Mouse (Mus musculus) forebrain, embryonic 10.5 days (tissue): ENCODE results near the gene Tmem156. TPM values are rescaled to one million over a fixed set of nuclear protein-coding genes. Genes with fewer than 3 reads are reported as not detected.

Source experiments
- DNase-seq: peaks from one replicate; pipeline ENCODE4 v3.0.0-alpha.2; 2017; ENCODE audit warnings: low spot score; ENCODE audit errors: extremely low spot score
- H3K27ac ChIP-seq: fragments of 300-500 bp; sonication (generic); 2 replicates; pipeline ENCODE4 v1.5.1; 2016; ENCODE audit warnings: mild to moderate bottlenecking
- H3K27me3 ChIP-seq: fragments of 300-500 bp; sonication (generic); 2 replicates; pipeline ENCODE4 v1.6.1; 2016; ENCODE audit warnings: mild to moderate bottlenecking; ENCODE audit not compliant: poor library complexity, severe bottlenecking
- H3K36me3 ChIP-seq: fragments of 300-500 bp; sonication (generic); replicated peaks from 2 replicates; pipeline ENCODE4 v1.6.1; 2016; ENCODE audit warnings: mild to moderate bottlenecking, moderate library complexity
- H3K4me1 ChIP-seq: fragments of 300-500 bp; sonication (generic); 2 replicates; pipeline ENCODE4 v1.6.1; 2016
- H3K4me3 ChIP-seq: fragments of 300-500 bp; sonication (generic); 2 replicates; pipeline ENCODE4 v1.5.1; 2016; ENCODE audit warnings: mild to moderate bottlenecking, moderate library complexity
- H3K9me3 ChIP-seq: fragments of 300-500 bp; sonication (generic); 2 replicates; pipeline ENCODE4 v1.6.1; 2016; ENCODE audit warnings: mild to moderate bottlenecking, moderate library complexity
- WGBS: fragments of 180-500 bp; shearing (Covaris S2); methylation state at CpG from one replicate; pipeline ENCODE4 v1.1.7; 2016; 5-methylcytosine and 5-hydroxymethylcytosine counted together
- polyA plus RNA-seq: library from polyadenylated mRNA; unstranded; fragments of >200 nt; fragmentation: Nextera tagmentation; extraction: Ambion mirVana; gene quantifications from 2 replicates; pipeline ENCODE4 v1.2.1, GENCODE M21; 2016

Gene Tmem156
- polyA plus RNA-seq, 1 experiment from 2014 or later, result not detected

DNA sequence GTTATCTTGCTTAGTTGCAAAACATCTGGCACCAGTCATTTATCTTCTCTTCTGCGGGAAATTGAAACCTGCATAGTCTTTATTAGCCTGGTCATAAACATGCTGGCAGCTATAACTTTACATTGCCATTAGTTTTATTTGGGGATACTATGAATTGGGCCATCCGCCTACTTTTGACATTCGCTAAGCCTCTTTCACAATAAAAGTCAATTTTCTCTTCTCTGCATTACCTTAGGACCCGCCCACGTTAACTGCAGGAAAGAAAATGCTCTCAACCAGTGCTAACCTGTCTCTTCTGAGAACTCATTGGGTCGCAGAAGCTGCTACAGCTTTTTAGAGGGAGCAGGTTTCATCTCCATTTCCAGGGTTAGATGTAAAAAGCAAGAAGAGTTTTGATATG, 23.8 kb downstream of the Tmem156 start:
- WGBS, result 93% methylated on average over 6 of the region's 6 CpGs

DNA sequence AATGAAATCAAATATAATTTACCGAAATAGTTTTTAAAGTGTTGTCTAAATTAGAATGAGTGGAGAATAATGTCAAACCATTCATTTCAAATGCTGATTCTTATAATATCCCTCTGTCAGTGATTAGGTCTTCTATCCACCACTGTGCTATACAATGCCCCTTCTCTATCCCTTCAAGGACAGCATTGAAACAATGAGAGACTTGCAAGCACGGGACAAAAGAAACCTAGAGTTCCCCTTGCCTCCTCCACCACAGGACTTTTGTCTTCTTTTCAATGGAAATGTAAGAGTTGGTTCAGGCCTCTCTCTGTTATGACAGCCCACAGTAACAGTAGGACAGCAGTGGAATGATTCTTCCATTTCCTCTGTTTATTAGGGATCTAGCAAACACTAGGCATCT, 28.7 kb downstream of the Tmem156 start:
- H3K4me3 ChIP-seq, result no peak overlapping the region
- DNase-seq, result no peak
- no peaks in the 10 kb centered on the region for H3K4me1 ChIP-seq
- no peak overlapping the region for H3K27ac ChIP-seq
- WGBS, result 66% methylated on average over 2 of the region's 2 CpGs
- H3K9me3 ChIP-seq, result no peaks in the 10 kb centered on the region
- no peaks in the 10 kb centered on the region for H3K27me3 ChIP-seq
- no peaks in the 10 kb centered on the region for H3K36me3 ChIP-seq

More for the DNA sequence above, 23.8 kb downstream of the Tmem156 start:
- Histone ChIP-seq H3K4me3 (no peak overlapping the region), H3K9me3 (no peaks in the 10 kb centered on the region), H3K27ac (no peak overlapping the region), H3K27me3 (no peaks in the 10 kb centered on the region), H3K36me3 (no peaks in the 10 kb centered on the region), H3K4me1 (peaks cover 27% of the 10 kb centered on the region)
- no peak for DNase-seq

DNA sequence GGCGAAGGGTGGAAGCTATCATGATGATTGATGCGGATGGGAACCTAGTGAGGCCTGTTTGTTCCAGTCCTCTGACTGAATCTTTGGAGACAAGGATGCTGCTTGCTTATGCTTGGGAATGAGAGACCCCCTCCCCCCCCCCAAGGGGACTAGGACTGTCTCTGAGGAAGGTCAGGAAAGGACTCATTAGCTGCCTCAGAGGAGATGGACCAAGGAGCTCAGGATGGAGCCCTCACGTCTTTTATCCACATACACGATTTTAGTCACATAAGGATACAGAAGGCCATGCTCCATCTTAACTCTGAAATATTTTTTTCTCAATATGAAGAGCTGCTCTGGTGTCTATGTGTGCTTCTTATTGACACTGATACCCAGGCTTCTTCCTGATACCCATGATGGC, 29.7 kb downstream of the Tmem156 start:
- no peaks in the 10 kb centered on the region for H3K27me3 ChIP-seq
- WGBS, result 91% methylated on average over 4 of the region's 4 CpGs
- no peaks in the 10 kb centered on the region for H3K4me1 ChIP-seq
- H3K4me3 ChIP-seq, result no peak overlapping the region
- H3K36me3 ChIP-seq, result no peaks in the 10 kb centered on the region
- no peaks in the 10 kb centered on the region for H3K9me3 ChIP-seq
- no peak overlapping the region for H3K27ac ChIP-seq
- DNase-seq, result no peak

DNA sequence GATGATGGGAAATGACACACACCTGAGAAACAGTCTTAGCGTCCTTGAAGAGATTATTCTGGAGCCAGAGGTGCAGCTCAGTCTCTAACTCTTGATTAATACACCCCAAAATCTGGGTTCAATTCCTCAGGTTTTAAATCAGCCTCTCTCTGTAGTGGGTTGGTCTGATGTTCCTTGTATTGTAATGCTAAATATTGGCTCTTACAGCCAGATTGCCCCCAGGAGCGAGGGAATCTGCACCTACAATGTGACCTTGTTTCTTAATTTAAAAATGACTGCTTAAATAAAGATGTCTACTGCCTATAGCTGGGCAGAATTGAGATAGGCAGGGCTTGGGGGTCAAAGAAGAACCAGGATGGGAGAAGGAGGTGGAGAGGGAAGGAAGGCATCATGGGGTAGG, 32.1 kb downstream of the Tmem156 start:
- no peaks in the 10 kb centered on the region for H3K27me3 ChIP-seq
- no peaks in the 10 kb centered on the region for H3K9me3 ChIP-seq
- DNase-seq, result no peak
- H3K27ac ChIP-seq, result no peak overlapping the region
- no peaks in the 10 kb centered on the region for H3K36me3 ChIP-seq
- WGBS, result 73% methylated on average over 2 of the region's 2 CpGs
- no peaks in the 10 kb centered on the region for H3K4me1 ChIP-seq
- no peak overlapping the region for H3K4me3 ChIP-seq

DNA sequence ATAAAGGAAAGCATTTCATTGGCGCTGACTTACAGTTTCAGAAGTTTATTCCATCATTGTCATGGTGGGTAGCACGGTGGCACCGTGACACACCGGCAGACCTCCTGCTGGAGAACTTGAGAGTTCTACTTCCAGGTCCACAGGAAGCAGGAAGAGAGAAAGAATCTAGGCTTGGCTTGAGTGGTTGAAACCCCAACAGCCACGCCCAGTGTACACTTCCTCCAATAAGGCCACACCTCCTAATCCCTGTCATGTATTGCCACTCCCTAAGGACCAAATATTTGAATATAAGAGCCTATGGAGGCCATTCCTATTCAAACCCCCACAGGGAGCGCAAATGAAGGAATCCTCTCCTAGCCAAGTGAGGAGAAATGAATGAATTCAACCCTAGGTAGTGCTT, 34.3 kb downstream of the Tmem156 start:
- no peak for DNase-seq
- H3K4me1 ChIP-seq, result no peaks in the 10 kb centered on the region
- H3K27me3 ChIP-seq, result no peaks in the 10 kb centered on the region
- WGBS, result 94% methylated on average over 6 of the region's 6 CpGs
- H3K4me3 ChIP-seq, result no peak overlapping the region
- no peaks in the 10 kb centered on the region for H3K36me3 ChIP-seq
- H3K27ac ChIP-seq, result no peak overlapping the region
- H3K9me3 ChIP-seq, result no peaks in the 10 kb centered on the region

DNA sequence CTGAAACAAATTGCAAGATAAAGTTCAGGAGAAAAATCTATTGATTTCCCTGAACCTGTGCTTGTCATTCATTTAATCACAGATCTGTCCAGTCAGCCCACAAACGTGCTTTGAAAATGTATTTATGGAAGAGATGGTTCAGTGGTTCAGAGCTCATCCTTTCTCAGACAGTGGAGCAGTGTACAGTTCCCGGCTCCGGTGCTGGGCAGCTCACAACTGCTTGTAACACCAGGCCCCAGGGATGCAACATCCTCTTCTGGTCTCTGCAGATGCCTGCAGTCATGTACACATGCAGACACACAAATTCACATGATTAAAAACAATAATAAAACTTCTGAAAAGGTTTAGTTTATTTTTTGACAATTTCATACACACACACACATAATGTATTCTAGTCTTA, 40.4 kb downstream of the Tmem156 start:
- no peak for DNase-seq
- 86% methylated on average over 3 of the region's 3 CpGs for WGBS

DNA sequence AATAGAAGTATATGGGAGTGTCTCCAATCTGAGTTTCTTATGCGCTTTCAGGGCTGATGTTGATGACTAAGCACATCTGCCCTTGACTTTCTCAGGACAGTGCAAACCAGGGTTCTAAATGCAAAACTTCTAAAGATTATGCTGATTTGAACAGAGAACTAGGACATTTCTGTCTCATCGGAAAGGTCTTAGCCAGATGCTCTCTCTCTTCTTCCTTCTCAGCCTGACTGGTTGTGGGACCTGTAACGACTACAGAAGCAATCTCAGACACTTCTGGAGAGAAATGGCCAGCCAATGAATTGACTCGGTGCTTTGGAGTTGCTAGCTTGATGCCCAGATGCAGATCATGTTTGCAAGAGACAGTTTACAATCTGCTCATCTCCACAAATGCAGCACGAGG, 42.1 kb downstream of the Tmem156 start:
- Histone ChIP-seq H3K9me3 (no peaks in the 10 kb centered on the region), H3K4me3 (no peak overlapping the region), H3K27ac (no peak overlapping the region), H3K4me1 (peaks cover 17% of the 10 kb centered on the region), H3K36me3 (no peaks in the 10 kb centered on the region), H3K27me3 (no peaks in the 10 kb centered on the region)
- no peak for DNase-seq
- 76% methylated on average over 5 of the region's 5 CpGs for WGBS

More for the DNA sequence above, 40.4 kb downstream of the Tmem156 start:
- no peaks in the 10 kb centered on the region for H3K9me3 ChIP-seq
- no peak overlapping the region for H3K4me3 ChIP-seq
- peaks cover 16% of the 10 kb centered on the region for H3K4me1 ChIP-seq
- H3K36me3 ChIP-seq, result no peaks in the 10 kb centered on the region
- no peaks in the 10 kb centered on the region for H3K27me3 ChIP-seq
- no peak overlapping the region for H3K27ac ChIP-seq

DNA sequence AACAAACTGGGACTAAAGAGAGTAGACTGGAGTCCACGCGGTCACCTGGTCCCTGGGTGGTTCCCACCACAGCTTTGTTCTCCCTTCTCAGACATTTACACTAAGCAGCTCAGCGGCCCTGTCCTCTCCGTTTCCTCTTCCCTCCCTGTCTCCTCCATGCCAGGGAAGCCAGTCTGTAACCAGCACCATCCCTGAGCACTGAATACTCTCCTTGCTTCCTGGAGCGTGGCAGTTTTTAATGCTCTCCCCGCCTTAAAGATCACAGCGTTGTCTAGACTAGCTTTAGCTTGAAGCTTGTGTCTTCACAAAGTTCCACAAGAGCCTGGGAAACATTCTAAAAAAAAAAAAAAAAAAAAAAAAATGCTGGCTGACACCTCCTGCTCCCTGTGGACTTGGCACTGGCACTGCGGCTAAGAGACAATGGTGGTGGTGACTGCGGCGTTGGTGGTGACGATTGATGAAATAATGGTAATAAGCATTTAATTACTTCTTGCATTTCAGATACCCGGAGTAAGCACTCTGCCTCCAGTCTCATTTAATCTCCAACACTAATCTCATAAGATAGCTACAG, 44.6 kb downstream of the Tmem156 start:
- Histone ChIP-seq H3K9me3 (no peaks in the 10 kb centered on the region), H3K36me3 (no peaks in the 10 kb centered on the region), H3K4me3 (no peak overlapping the region), H3K27ac (peak overlapping the region; percentile 60), H3K4me1 (peaks cover 17% of the 10 kb centered on the region), H3K27me3 (no peaks in the 10 kb centered on the region)
- WGBS, result 69% methylated on average over 12 of the region's 12 CpGs
- no peak for DNase-seq

DNA sequence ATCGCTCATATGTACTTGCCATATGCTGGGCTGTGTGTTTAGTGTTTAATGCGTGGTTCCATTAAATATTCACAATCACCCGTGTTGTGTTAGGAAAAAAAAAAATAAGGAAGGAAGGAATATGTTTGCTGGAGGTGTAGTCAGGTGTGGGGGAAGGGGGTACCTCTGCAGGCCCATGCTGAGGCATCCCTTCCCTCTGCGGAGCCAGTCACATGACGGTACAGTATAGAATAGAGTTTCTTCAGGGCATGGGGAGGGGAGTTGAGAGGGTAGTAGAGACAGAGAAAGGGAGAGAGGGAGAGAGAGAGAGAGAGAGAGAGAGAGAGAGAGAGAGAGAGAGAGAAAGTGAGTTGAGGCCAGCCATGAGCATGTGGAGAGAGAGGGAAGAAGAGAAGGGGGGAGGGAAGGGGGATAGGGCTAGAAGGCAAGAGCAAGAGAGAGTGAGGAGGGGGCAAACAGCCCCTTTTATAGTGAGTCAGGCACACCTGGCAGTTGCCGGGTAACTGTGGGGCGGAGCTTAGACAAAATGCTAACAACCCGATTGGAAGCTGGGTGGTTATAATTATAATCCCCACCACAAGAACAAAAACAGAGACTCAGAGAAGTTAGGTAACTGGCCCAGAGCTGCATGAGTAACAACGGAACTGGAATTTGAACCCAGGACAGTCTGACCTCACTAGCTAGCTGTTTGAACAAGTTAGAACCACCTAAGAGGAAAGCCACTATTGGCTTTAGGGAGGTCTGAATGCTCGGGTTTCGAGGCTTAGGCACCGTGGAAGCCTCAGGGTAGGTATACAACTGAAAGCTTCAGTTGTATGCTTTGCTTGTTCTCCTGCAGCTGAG, 45.3 kb downstream of the Tmem156 start:
- DNase-seq, result no peak
- peaks cover 17% of the 10 kb centered on the region for H3K4me1 ChIP-seq

DNA sequence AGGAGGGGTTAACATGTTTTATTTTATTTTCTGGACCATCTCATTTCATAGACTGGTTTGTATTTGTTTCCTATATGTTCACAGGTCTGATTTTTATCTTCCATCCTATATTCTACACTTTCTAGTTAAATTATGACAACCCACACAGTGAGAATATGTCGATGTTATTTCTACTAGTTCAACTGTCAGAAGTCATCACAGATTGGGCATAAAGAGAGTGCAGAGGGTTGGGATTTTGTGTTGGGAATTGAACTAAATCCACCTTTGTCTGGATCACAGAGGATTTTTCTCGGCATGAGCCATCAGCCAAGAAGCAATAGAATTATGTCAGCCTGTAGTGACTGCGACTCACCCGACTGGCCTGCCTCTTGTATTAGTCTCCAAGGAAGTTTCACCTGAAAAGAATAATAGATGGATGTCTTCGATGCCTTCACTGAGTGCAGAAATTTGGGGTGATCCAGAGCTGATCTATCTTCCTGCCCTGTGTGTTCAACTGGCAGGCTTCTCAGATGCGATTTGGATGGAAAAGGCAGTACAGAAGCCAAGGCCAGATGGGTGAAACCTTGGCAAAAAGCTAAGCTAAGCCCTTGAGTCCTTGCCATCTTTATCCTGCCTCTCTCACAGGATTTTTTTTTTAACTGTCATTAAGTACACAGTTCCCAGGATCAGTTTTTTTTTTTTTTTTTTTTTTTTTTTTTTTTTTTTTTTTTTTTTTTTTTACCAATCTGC, 46.1 kb downstream of the Tmem156 start:
- WGBS, result 83% methylated on average over 6 of the region's 6 CpGs

More for the DNA sequence above, 45.3 kb downstream of the Tmem156 start:
- H3K27ac ChIP-seq, result peak overlapping the region; percentile 60
- H3K27me3 ChIP-seq, result no peaks in the 10 kb centered on the region
- no peaks in the 10 kb centered on the region for H3K36me3 ChIP-seq
- no peaks in the 10 kb centered on the region for H3K9me3 ChIP-seq
- 63% methylated on average over 12 of the region's 12 CpGs for WGBS
- H3K4me3 ChIP-seq, result no peak overlapping the region

DNA sequence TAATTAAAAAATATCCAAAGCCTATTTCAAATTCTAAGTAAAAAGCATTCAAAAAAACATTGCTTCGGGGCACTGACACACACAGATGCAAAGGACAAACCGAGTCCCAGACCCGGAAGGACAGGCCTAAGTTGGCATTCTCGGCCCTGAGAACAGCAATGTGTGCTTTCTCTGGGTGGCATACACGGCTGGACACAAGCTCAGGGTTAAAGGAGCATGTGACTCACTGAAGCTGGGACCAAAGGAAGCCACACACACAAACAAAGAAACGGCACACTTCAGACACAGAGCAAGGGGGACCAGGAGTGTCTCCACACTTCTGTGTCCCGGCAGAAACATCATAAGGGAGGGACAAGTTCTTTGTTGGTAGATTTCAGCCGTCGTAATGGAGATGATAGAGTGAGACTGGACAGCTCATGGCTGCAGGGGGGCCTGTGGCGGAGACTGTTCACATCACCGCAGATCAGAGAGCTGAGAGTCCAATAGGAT, 48.5 kb downstream of the Tmem156 start:
- DNase-seq, result no peak
- WGBS, result 79% methylated on average over 11 of the region's 11 CpGs
- no peak overlapping the region for H3K4me3 ChIP-seq
- H3K27me3 ChIP-seq, result no peaks in the 10 kb centered on the region
- no peaks in the 10 kb centered on the region for H3K9me3 ChIP-seq
- H3K36me3 ChIP-seq, result no peaks in the 10 kb centered on the region
- H3K27ac ChIP-seq, result peak overlapping the region; percentile 35; the same call in 1 of the 2 replicates
- peaks cover 18% of the 10 kb centered on the region for H3K4me1 ChIP-seq

More for the DNA sequence above, 46.1 kb downstream of the Tmem156 start:
- no peak overlapping the region for H3K27ac ChIP-seq
- H3K27me3 ChIP-seq, result no peaks in the 10 kb centered on the region
- H3K9me3 ChIP-seq, result no peaks in the 10 kb centered on the region
- peaks cover 17% of the 10 kb centered on the region for H3K4me1 ChIP-seq
- H3K36me3 ChIP-seq, result no peaks in the 10 kb centered on the region
- no peak overlapping the region for H3K4me3 ChIP-seq
- DNase-seq, result no peak

DNA sequence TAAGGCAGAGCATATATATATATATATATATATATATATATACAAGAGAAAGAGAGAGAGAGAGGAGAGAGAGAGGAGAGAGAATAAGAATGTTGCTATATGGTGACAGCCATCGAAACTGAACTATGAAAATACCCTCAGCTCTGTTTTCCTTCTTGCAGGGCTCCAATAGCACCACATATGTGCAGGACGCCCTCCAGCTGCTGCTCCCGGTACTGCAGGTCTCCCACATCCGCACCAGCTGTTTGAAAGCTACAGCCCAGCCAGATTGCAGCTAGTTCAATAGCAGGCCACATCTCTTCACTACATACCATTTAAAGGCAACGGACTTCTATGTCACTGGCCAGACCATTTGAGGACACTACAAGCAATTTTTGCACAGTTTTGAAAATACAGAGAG, 51.5 kb downstream of the Tmem156 start:
- no peaks in the 10 kb centered on the region for H3K27me3 ChIP-seq
- H3K4me1 ChIP-seq, result peaks cover 20% of the 10 kb centered on the region
- no peak for DNase-seq
- H3K27ac ChIP-seq, result no peak overlapping the region
- no peaks in the 10 kb centered on the region for H3K36me3 ChIP-seq
- H3K4me3 ChIP-seq, result no peak overlapping the region
- no peaks in the 10 kb centered on the region for H3K9me3 ChIP-seq
- 68% methylated on average over 5 of the region's 5 CpGs for WGBS
